Mouse (Mus musculus) lung, embryonic 15.5 days (tissue): ENCODE data around the gene Spns2. TPM values are rescaled to one million over a fixed set of nuclear protein-coding genes. Genes with fewer than 3 reads are reported as not detected.
"Not testable (repeated sequence)": the region's sequence is repeated elsewhere in the genome, so short reads cannot be mapped to it uniquely, and the experiment has no call there.

Experiments
- ATAC-seq: fragments of 200-750 bp; cut with Nextera tagmentation; 2 replicates; pipeline ENCODE4 v1.8.0; 2017; ENCODE audit warnings: moderate number of reproducible peaks, borderline replicate concordance; ENCODE audit not compliant: low FRiP score, low TSS enrichment; ENCODE audit errors: extremely low read depth
- H3K27ac ChIP-seq: fragments of 300-500 bp; sonication (generic); 2 replicates; pipeline ENCODE4 v1.5.1; 2015; ENCODE audit warnings: moderate library complexity, mild to moderate bottlenecking, inconsistent platforms
- H3K27me3 ChIP-seq: fragments of 300-500 bp; sonication (generic); 2 replicates; pipeline ENCODE4 v1.6.1; 2015; ENCODE audit warnings: inconsistent platforms
- H3K36me3 ChIP-seq: fragments of 300-500 bp; sonication (generic); 2 replicates; pipeline ENCODE4 v1.6.1; 2015; ENCODE audit warnings: inconsistent platforms
- H3K4me1 ChIP-seq: fragments of 300-500 bp; sonication (generic); 2 replicates; pipeline ENCODE4 v1.6.1; 2015; ENCODE audit warnings: inconsistent platforms
- H3K4me2 ChIP-seq: fragments of 300-500 bp; sonication (generic); 2 replicates; pipeline ENCODE4 v1.6.1; 2015; ENCODE audit warnings: inconsistent platforms, mild to moderate bottlenecking, moderate library complexity
- H3K4me3 ChIP-seq: fragments of 300-500 bp; sonication (generic); 2 replicates; pipeline ENCODE4 v1.5.1; 2015; ENCODE audit warnings: mild to moderate bottlenecking, inconsistent platforms
- H3K9ac ChIP-seq: fragments of 300-500 bp; sonication (generic); 2 replicates; pipeline ENCODE4 v1.6.1; 2015; ENCODE audit warnings: inconsistent platforms
- H3K9me3 ChIP-seq: fragments of 300-500 bp; sonication (generic); 2 replicates; pipeline ENCODE4 v1.6.1; 2016; ENCODE audit warnings: inconsistent platforms
- WGBS: fragments of 180-500 bp; shearing (Covaris S2); methylation state at CpG from one replicate; pipeline ENCODE4 v1.1.7; 2015; 5-methylcytosine and 5-hydroxymethylcytosine counted together
- polyA plus RNA-seq: library from polyadenylated mRNA; unstranded; fragments of >200 nt; fragmentation: Nextera tagmentation; extraction: Ambion mirVana; gene quantifications from 2 replicates; pipeline ENCODE4 v1.2.1, GENCODE M21; 2015

Gene Spns2
- polyA plus RNA-seq, 1 experiment from 2014 or later, result 6.4 TPM

- H3K4me2 ChIP-seq, result no peak overlapping the region
Observed at GRCm38 (mm10) chr11:72446311-72447105, 43.2 kb downstream of the Spns2 start.

GRCm38 (mm10) chr11:72440965-72441664 lies 48.6 kb downstream of the Spns2 start, which contains the start of gene Mybbp1a:
Gene Mybbp1a, plus strand, starts transcription at chr11:72441355.
- no peaks in the 10 kb centered on the region for H3K9me3 ChIP-seq
- H3K27me3 ChIP-seq, result no peaks in the 10 kb centered on the region
- H3K4me2 ChIP-seq, result peak within 1 kb of the TSS; percentile 76
- ATAC-seq, result peak; percentile 90
- peaks cover 39% of the 10 kb centered on the region for H3K36me3 ChIP-seq
- H3K4me1 ChIP-seq, result peaks cover 16% of the 10 kb centered on the region
- peak within 1 kb of the TSS; percentile 75 for H3K9ac ChIP-seq
- H3K27ac ChIP-seq, result peak within 1 kb of the TSS; percentile 86
- H3K4me3 ChIP-seq, result peak within 1 kb of the TSS; percentile 67
- WGBS, result under 1% methylated on average over 46 of the region's 46 CpGs

More at GRCm38 (mm10) chr11:72446311-72447105, 43.2 kb downstream of the Spns2 start:
- ATAC-seq, result no peak
- H3K9ac ChIP-seq, result no peak overlapping the region
- peaks cover 12% of the 10 kb centered on the region for H3K4me1 ChIP-seq
- H3K27ac ChIP-seq, result no peak overlapping the region
- peaks cover 93% of the 10 kb centered on the region for H3K36me3 ChIP-seq
- H3K9me3 ChIP-seq, result no peaks in the 10 kb centered on the region
- no peak overlapping the region for H3K4me3 ChIP-seq
- no peaks in the 10 kb centered on the region for H3K27me3 ChIP-seq
- WGBS, result 88% methylated on average over 6 of the region's 6 CpGs

DNA sequence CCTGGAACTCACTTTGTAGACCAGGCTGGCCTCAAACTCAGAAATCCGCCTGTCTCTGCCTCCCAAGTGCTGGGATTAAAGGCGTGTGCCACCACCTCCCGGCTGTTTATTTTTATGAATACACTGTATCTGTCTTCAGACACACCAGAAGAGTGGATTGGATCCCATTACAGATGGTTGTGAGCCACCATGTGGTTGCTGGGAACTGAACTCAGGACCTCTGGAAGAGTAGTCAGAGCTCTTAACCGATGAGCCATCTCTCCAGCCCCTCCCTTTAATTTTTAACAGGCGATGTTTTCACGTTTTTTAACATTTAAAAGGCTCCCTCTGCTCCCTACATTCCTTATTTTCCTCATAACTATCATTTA lies 49.1 kb downstream of the Spns2 start:
- H3K4me1 ChIP-seq, result peaks cover 22% of the 10 kb centered on the region
- peaks cover 33% of the 10 kb centered on the region for H3K36me3 ChIP-seq
- H3K27ac ChIP-seq, result peak overlapping the region; percentile 86
- not testable (repeated sequence) for H3K9me3 ChIP-seq, H3K27me3 ChIP-seq
- WGBS, result 37% methylated on average over 6 of the region's 6 CpGs
- peak overlapping the region; percentile 76 for H3K4me2 ChIP-seq
- peak overlapping the region; percentile 75 for H3K9ac ChIP-seq
- peak; percentile 2; the same call in 1 of the 2 replicates for ATAC-seq
- peak overlapping the region; percentile 67 for H3K4me3 ChIP-seq

- H3K9me3 ChIP-seq, result no peaks in the 10 kb centered on the region
- no peaks in the 10 kb centered on the region for H3K27me3 ChIP-seq
- peaks cover 12% of the 10 kb centered on the region for H3K36me3 ChIP-seq
- no peak for ATAC-seq
- H3K4me3 ChIP-seq, result no peak overlapping the region
- H3K4me2 ChIP-seq, result no peak overlapping the region
- H3K4me1 ChIP-seq, result peaks cover 33% of the 10 kb centered on the region
- H3K9ac ChIP-seq, result no peak overlapping the region
- WGBS, result 55% methylated on average over 4 of the region's 4 CpGs
- no peak overlapping the region for H3K27ac ChIP-seq
Observed at GRCm38 (mm10) chr11:72438411-72438810, 51.3 kb downstream of the Spns2 start.

DNA sequence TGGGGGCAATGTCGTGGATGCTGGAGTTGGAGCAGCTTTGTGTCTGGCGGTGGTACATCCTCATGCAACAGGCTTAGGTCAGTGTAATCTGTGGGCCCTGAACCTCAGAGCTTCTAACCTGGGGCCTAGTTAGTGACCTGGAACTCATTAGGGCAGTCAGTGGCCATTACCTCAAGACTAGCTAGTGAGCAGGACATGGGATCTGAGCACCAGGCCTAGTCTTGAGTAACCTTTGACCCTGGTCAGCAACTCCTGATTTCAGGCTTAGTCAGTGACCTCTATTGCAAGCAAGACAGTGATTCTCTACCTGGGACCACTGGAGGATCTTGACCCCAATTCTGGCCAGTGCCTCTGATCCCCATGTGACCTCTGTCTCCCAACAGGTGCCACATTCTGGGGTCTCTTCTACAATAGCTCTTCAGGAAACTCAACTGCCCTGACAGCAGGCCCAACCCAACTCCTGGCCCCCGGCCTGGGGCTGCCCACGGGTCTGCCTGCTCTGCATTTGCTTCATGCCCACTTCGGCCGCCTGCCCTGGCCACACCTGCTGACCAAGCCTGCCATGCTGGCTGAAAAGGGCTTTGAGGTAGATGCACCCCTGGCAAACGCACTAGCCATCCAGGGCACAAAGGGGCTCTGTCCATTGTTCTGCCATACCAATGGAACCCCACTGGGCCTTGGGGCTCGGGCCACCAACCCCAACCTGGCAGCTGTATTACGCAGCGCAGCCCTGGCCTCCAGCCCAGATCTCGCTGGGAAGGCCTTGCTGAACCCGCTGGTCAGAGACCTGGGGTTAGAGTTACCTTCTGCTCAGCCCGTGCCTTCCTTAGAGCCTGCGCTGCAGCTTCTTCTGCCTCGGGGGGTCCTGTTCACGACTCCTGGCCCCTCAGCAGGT lies 52.7 kb downstream of the Spns2 start:
- Histone ChIP-seq H3K4me1 (peaks cover 24% of the 10 kb centered on the region), H3K9ac (no peak overlapping the region), H3K9me3 (no peaks in the 10 kb centered on the region), H3K4me2 (no peak overlapping the region), H3K27ac (no peak overlapping the region), H3K36me3 (no peaks in the 10 kb centered on the region), H3K27me3 (no peaks in the 10 kb centered on the region), H3K4me3 (no peak overlapping the region)
- no peak for ATAC-seq
- 81% methylated on average over 16 of the region's 16 CpGs for WGBS

DNA sequence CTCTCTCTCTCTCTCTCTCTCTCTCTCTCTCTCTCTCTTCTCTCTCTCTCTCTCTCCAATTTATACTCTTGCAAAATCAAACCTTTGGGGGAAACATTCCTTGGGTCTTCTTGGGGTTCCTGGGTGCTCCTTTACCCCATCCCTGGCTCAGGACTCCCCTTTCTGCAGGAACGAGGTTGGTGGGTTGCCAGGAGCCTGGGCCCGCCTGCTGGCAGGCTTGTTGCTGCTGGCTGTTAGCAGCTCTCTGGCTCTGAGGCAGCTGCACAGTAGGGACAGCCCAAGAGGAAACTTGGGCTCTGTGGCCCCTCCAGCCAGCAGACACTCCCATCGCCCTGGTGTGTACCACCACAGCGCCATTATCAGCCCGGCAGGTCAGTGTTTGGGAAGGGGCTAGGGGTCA lies 53.4 kb downstream of the Spns2 start:
- Histone ChIP-seq H3K9me3 (no peaks in the 10 kb centered on the region), H3K9ac (no peak overlapping the region), H3K36me3 (no peaks in the 10 kb centered on the region), H3K4me3 (no peak overlapping the region), H3K4me1 (peaks cover 22% of the 10 kb centered on the region), H3K4me2 (no peak overlapping the region), H3K27me3 (no peaks in the 10 kb centered on the region), H3K27ac (no peak overlapping the region)
- 0 out of 2 replicates have a peak, but pooled peaks have one; percentile 25 for ATAC-seq
- 66% methylated on average over 5 of the region's 5 CpGs for WGBS

- no peak overlapping the region for H3K27ac ChIP-seq
- 43% methylated on average over 2 of the region's 2 CpGs for WGBS
- H3K9ac ChIP-seq, result no peak overlapping the region
Observed at GRCm38 (mm10) chr11:72435694-72436045, 54.0 kb downstream of the Spns2 start.

GRCm38 (mm10) chr11:72434963-72435693 lies 54.6 kb downstream of the Spns2 start, which contains the start of gene Ggt6:
Gene Ggt6, plus strand, starts transcription at chr11:72435526.
- no peak within 1 kb of the TSS for H3K27ac ChIP-seq

More at GRCm38 (mm10) chr11:72435694-72436045, 54.0 kb downstream of the Spns2 start:
- Histone ChIP-seq H3K9me3 (no peaks in the 10 kb centered on the region), H3K4me1 (peaks cover 22% of the 10 kb centered on the region), H3K36me3 (no peaks in the 10 kb centered on the region), H3K4me2 (no peak overlapping the region), H3K4me3 (no peak overlapping the region), H3K27me3 (no peaks in the 10 kb centered on the region)
- peak; percentile 67 for ATAC-seq

DNA sequence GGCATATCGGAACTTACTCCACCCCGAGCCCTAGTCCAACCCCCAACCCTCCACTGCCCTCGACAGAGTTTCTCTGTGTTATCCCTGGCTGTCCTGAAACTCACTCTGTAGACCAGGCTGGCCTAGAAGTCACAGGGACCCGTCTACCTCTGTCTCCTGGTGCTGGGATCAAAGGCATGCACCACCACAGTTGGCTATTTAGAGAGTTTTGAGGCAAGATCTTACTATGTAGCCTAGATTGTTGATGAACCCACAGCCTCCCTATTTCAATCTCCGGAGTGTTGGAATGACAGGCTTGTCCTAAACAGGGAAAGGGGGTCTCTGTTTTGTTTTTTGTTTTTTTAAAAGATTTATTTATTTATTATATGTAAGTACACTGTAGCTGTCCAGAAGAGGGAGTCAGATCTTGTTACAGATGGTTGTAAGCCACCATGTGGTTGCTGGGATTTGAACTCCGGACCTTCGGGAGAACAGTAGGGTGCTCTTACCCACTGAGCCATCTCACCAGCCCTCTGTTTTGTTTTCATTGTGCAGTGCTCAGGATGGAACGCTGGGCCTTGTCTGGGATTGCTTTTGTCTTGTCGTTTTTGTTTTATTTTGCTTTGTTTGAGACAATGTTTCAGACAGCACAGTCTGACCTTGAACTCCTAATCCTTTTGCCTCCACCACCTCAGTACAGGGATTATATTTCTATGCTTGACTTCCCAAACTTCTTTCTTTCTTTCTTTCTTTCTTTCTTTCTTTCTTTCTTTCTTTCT lies 59.2 kb downstream of the Spns2 start:
- ATAC-seq, H3K36me3 ChIP-seq, H3K27me3 ChIP-seq, H3K9me3 ChIP-seq, H3K9ac ChIP-seq, H3K4me2 ChIP-seq, H3K27ac ChIP-seq, H3K4me3 ChIP-seq: not testable (repeated sequence)
- 65% methylated on average over 9 of the region's 9 CpGs for WGBS
- H3K4me1 ChIP-seq, result peaks cover 14% of the 10 kb centered on the region

More at GRCm38 (mm10) chr11:72434963-72435693, 54.6 kb downstream of the Spns2 start, which contains the start of gene Ggt6:
- peak; percentile 43 for ATAC-seq
- Histone ChIP-seq H3K4me3 (no peak within 1 kb of the TSS), H3K4me2 (no peak within 1 kb of the TSS), H3K27me3 (no peaks in the 10 kb centered on the region), H3K9ac (no peak within 1 kb of the TSS), H3K4me1 (peaks cover 22% of the 10 kb centered on the region), H3K9me3 (no peaks in the 10 kb centered on the region), H3K36me3 (no peaks in the 10 kb centered on the region)
- 54% methylated on average over 11 of the region's 11 CpGs for WGBS

DNA sequence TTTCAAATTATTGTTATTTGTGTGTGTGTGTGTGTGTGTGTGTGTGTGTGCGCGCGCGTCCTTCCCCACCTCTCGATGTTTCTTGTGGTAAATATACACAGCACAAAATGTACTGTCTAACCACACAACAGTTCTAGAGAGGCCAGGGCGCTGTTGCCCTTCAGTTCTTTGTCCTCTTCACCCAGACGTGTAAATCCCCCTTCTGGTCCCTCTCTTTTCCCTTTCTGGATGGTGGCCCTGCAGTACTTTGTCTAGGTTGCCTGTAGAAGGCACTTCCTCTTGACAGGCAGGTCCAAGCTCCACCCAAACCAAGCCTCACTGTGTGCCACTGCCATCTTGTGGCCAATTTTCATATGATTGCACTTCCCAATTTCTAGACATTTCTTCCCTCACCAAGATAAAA lies 60.4 kb downstream of the Spns2 start:
- Histone ChIP-seq H3K4me1 (peaks cover 3% of the 10 kb centered on the region; the same call in 1 of the 2 replicates), H3K9ac (no peak overlapping the region), H3K4me3 (peak overlapping the region; percentile 10; the same call in 1 of the 2 replicates), H3K36me3 (no peaks in the 10 kb centered on the region), H3K4me2 (peak overlapping the region; percentile 47), H3K27me3 (no peaks in the 10 kb centered on the region), H3K27ac (peak overlapping the region; percentile 69; the same call in 1 of the 2 replicates), H3K9me3 (no peaks in the 10 kb centered on the region)
- 53% methylated on average over 7 of the region's 7 CpGs for WGBS
- peak; percentile 83 for ATAC-seq
